Mouse (Mus musculus) embryonic facial prominence, embryonic 11.5 days (tissue): ENCODE results near the gene Mtrf1. TPM values are rescaled to one million over a fixed set of nuclear protein-coding genes. Genes with fewer than 3 reads are reported as not detected.
"Not testable (repeated sequence)": the region's sequence is repeated elsewhere in the genome, so short reads cannot be mapped to it uniquely, and the experiment has no call there.

ENCODE experiments used
- ATAC-seq: fragments of 200-750 bp; cut with Nextera tagmentation; replicated peaks from 2 replicates; pipeline ENCODE4 v1.8.0; 2017; ENCODE audit warnings: low read depth; ENCODE audit not compliant: insufficient number of reproducible peaks, low FRiP score, low TSS enrichment
- DNase-seq: peaks from one replicate; pipeline ENCODE4 v3.0.0-alpha.2; 2015; ENCODE audit warnings: low spot score
- H3K27ac ChIP-seq: fragments of 300-500 bp; sonication (generic); replicated peaks from 2 replicates; pipeline ENCODE4 v1.5.1; 2014; ENCODE audit warnings: mild to moderate bottlenecking, low read depth, low read length, control low read depth
- H3K27me3 ChIP-seq: fragments of 300-500 bp; sonication (generic); 2 replicates; pipeline ENCODE4 v1.6.1; 2014; ENCODE audit warnings: mild to moderate bottlenecking, low read length, moderate library complexity, mixed read lengths; ENCODE audit not compliant: control insufficient read depth, insufficient read depth
- H3K36me3 ChIP-seq: fragments of 300-500 bp; sonication (generic); replicated peaks from 2 replicates; pipeline ENCODE4 v1.6.1; 2014; ENCODE audit warnings: low read depth, mild to moderate bottlenecking, low read length, moderate library complexity, mixed read lengths; ENCODE audit not compliant: control insufficient read depth, insufficient read depth
- H3K4me1 ChIP-seq: fragments of 300-500 bp; sonication (generic); 2 replicates; pipeline ENCODE4 v1.6.1; 2014; ENCODE audit warnings: low read length, mixed read lengths; ENCODE audit not compliant: control insufficient read depth, insufficient read depth
- H3K4me2 ChIP-seq: fragments of 300-500 bp; sonication (generic); 2 replicates; pipeline ENCODE4 v1.6.1; 2014; ENCODE audit warnings: low read depth, mild to moderate bottlenecking, control low read depth, low read length, moderate library complexity
- H3K4me3 ChIP-seq: fragments of 300-500 bp; sonication (generic); 2 replicates; pipeline ENCODE4 v1.5.1; 2014; ENCODE audit warnings: low read depth, low read length, control low read depth
- H3K9ac ChIP-seq: fragments of 300-500 bp; sonication (generic); replicated peaks from 2 replicates; pipeline ENCODE4 v1.6.1; 2014; ENCODE audit warnings: mild to moderate bottlenecking, control low read depth, low read length
- H3K9me3 ChIP-seq: fragments of 300-500 bp; sonication (generic); replicated peaks from 2 replicates; pipeline ENCODE4 v1.6.1; 2016; ENCODE audit warnings: mild to moderate bottlenecking, low read length, inconsistent platforms, mixed read lengths; ENCODE audit not compliant: control insufficient read depth
- WGBS: fragments of 180-500 bp; shearing (Covaris S2); extraction: QIAGEN DNeasy Blood & Tissue Kit; methylation state at CpG from one replicate; pipeline ENCODE4 v1.1.7; 2014; 5-methylcytosine and 5-hydroxymethylcytosine counted together
- polyA plus RNA-seq: library from polyadenylated mRNA; unstranded; fragments of >200 nt; fragmentation: Nextera tagmentation; extraction: Ambion mirVana; gene quantifications from 2 replicates; pipeline ENCODE4 v1.2.1, GENCODE M21; 2014

The Mtrf1 gene
- polyA plus RNA-seq, 1 experiment from 2014 or later = 10.2 TPM

- H3K4me3 ChIP-seq = peak overlapping the region; percentile 50
- WGBS = 74% methylated on average over 6 of the region's 59 CpGs
- H3K9me3 ChIP-seq, H3K4me1 ChIP-seq, H3K27me3 ChIP-seq, H3K27ac ChIP-seq, DNase-seq, H3K36me3 ChIP-seq: not testable (repeated sequence)
- peak overlapping the region; percentile 75 for H3K9ac ChIP-seq
- peak; percentile 51 for ATAC-seq
- H3K4me2 ChIP-seq = peak overlapping the region; percentile 40
Measured at GRCm38 (mm10) chr14:79426730-79427365, 29.3 kb downstream of the Mtrf1 start.

GRCm38 (mm10) chr14:79434068-79434467 is 36.5 kb downstream of the Mtrf1 start:
- H3K9me3 ChIP-seq = no peaks in the 10 kb centered on the region
- H3K27ac ChIP-seq = no peak overlapping the region
- DNase-seq (no peak), ATAC-seq (no peak)
- no peak overlapping the region for H3K4me2 ChIP-seq
- H3K9ac ChIP-seq = no peak overlapping the region
- no peaks in the 10 kb centered on the region for H3K36me3 ChIP-seq
- H3K4me1 ChIP-seq = no peaks in the 10 kb centered on the region
- H3K27me3 ChIP-seq = no peaks in the 10 kb centered on the region
- H3K4me3 ChIP-seq = no peak overlapping the region
- 80% methylated on average over 1 of the region's 1 CpGs for WGBS

- Histone ChIP-seq H3K4me1 (no peaks in the 10 kb centered on the region), H3K27me3 (no peaks in the 10 kb centered on the region), H3K36me3 (no peaks in the 10 kb centered on the region), H3K4me3 (no peak overlapping the region), H3K27ac (no peak overlapping the region), H3K9ac (no peak overlapping the region), H3K9me3 (no peaks in the 10 kb centered on the region), H3K4me2 (no peak overlapping the region)
- DNase-seq (no peak), ATAC-seq (no peak)
- WGBS = 91% methylated on average over 2 of the region's 2 CpGs
Measured at GRCm38 (mm10) chr14:79440655-79441054, 43.1 kb downstream of the Mtrf1 start.

- no peak overlapping the region for H3K4me3 ChIP-seq
- H3K4me1 ChIP-seq = no peaks in the 10 kb centered on the region
- H3K36me3 ChIP-seq = no peaks in the 10 kb centered on the region
- ATAC-seq = no peak
- no peak overlapping the region for H3K27ac ChIP-seq
- no peaks in the 10 kb centered on the region for H3K27me3 ChIP-seq
- DNase-seq = no peak
- H3K4me2 ChIP-seq = no peak overlapping the region
- WGBS = 85% methylated on average over 5 of the region's 5 CpGs
- no peak overlapping the region for H3K9ac ChIP-seq
- H3K9me3 ChIP-seq = no peaks in the 10 kb centered on the region
Measured at GRCm38 (mm10) chr14:79441441-79441840, 43.9 kb downstream of the Mtrf1 start.

GRCm38 (mm10) chr14:79444601-79445000 is 47.0 kb downstream of the Mtrf1 start:
- no peaks in the 10 kb centered on the region for H3K9me3 ChIP-seq
- no peaks in the 10 kb centered on the region for H3K4me1 ChIP-seq
- H3K27me3 ChIP-seq = no peaks in the 10 kb centered on the region
- 89% methylated on average over 9 of the region's 9 CpGs for WGBS
- no peak overlapping the region for H3K27ac ChIP-seq
- H3K36me3 ChIP-seq = no peaks in the 10 kb centered on the region
- DNase-seq (no peak), ATAC-seq (no peak)
- H3K9ac ChIP-seq = no peak overlapping the region
- H3K4me2 ChIP-seq = no peak overlapping the region
- H3K4me3 ChIP-seq = no peak overlapping the region

- WGBS = 57% methylated on average over 16 of the region's 16 CpGs
- H3K4me1 ChIP-seq = no peaks in the 10 kb centered on the region
- ATAC-seq (no peak), DNase-seq (peak; percentile 40)
- no peak overlapping the region for H3K4me2 ChIP-seq
- H3K9me3 ChIP-seq = no peaks in the 10 kb centered on the region
- H3K27ac ChIP-seq = no peak overlapping the region
- no peak overlapping the region for H3K9ac ChIP-seq
- no peaks in the 10 kb centered on the region for H3K27me3 ChIP-seq
- H3K36me3 ChIP-seq = no peaks in the 10 kb centered on the region
- no peak overlapping the region for H3K4me3 ChIP-seq
Measured at GRCm38 (mm10) chr14:79445055-79445620, 47.6 kb downstream of the Mtrf1 start.

- H3K9me3 ChIP-seq, H3K27me3 ChIP-seq, H3K4me1 ChIP-seq, H3K36me3 ChIP-seq: not testable (repeated sequence)
- Histone ChIP-seq H3K27ac (peak within 1 kb of the TSS; percentile 28; the same call in 1 of the 2 replicates), H3K4me2 (peak within 1 kb of the TSS; percentile 76), H3K9ac (peak within 1 kb of the TSS; percentile 61), H3K4me3 (peak within 1 kb of the TSS; percentile 50)
- ATAC-seq = peak; percentile 83
- DNase-seq = peak; percentile 97
- WGBS = 12% methylated on average over 32 of the region's 89 CpGs
Measured at GRCm38 (mm10) chr14:79451681-79452590, 54.4 kb downstream of the Mtrf1 start, which contains the start of gene Kbtbd6. Kbtbd6 (plus strand) TSS chr14:79451835.

- H3K4me3 ChIP-seq, H3K27ac ChIP-seq, H3K36me3 ChIP-seq, H3K9me3 ChIP-seq, H3K27me3 ChIP-seq, DNase-seq, H3K4me1 ChIP-seq, H3K4me2 ChIP-seq, H3K9ac ChIP-seq: not testable (repeated sequence)
- 97% methylated on average over 4 of the region's 10 CpGs for whole genome bisulfite sequencing
- ATAC-seq = peak; percentile 20
Measured at GRCm38 (mm10) chr14:79452591-79452934, 55.0 kb downstream of the Mtrf1 start.
